Mouse (Mus musculus): Measurements from ENCODE around the gene Samd13.

The Samd13 gene

GRCm38 (mm10) chr3:146671121-146671520 is 14.3 kb downstream of the Samd13 start:
- DNase-seq (ENCODE audit: low spot score in 2 of 2) = peak; percentile 49 to 59

DNA sequence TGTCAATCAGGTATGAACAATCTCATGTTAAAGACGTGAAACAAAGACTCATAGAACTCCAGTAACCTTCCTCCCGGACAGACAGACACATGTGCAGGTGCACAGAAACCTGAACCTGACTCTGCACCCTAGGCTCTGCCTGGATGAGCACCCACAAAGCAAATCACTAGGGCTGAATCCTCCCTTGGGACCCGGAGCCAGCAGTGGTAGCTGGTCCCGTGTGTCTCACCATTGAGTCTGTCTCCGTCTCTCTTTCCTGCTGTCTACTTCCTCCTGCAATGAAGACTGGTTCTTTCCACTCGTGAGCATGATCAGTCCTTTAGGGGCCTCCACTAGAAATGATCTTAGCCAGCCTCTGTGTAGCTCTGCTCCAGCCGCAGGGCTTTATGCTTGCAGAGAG is 23.5 kb downstream of the Samd13 start:
- DNase-seq (ENCODE audit: low spot score in 2 of 2) = no peak

- no peak for DNase-seq (ENCODE audit: low spot score in 2 of 2)
These were observed 24.4 kb downstream of the Samd13 start for GRCm38 (mm10) chr3:146661001-146661400.

- DNase-seq (ENCODE audit: low spot score in 2 of 2) = peak in 1 of 2 experiments; percentile 11
These were observed 26.1 kb downstream of the Samd13 start for GRCm38 (mm10) chr3:146659321-146659720.

DNA sequence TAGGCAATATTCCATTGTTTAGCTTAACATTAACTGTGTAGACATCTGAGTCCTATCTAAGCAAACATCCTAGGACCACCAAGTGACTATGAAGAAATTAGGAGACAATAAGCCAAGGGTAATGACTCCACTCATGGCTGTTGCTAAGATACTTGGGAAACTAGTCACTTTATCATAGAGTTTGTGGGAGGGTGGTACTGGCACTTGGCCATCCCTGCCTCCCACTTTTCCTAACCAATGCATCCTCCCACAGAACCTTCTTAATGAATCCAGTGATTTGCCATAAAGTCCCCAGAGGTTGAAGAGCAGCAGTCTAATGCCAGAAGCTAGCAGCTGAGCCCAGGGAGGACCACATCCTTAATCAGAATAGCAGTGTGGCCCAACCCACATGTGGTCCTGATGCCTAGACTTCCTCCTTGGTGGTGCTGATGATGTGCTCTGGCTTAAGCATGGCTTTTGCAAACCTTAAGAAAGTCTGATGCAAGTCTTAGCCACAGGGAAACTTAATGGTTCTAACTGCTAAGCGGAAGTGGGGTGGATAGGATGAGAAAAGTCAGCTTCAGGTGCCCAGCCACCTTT is 27.2 kb downstream of the Samd13 start:
- no peak for DNase-seq (ENCODE audit: low spot score in 2 of 2)

DNA sequence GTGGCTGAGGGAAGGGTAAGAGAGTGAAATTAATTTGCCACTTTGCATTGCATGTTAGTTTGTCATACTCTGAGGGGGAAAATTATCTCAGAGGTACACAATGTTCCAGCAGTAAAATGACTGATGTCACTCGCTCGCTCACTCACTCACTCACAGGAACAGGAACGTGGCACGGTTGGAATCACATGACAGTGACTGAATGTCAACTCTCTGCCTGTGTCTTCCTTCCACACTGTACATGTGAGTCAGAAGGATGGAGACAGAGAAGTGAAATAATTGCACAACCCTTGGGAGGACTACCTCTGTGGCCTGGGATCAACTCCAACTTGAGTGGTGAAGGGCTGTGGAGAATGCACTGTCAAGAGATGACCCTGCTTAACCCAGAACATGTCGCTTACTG is 28.0 kb downstream of the Samd13 start:
- DNase-seq (ENCODE audit: low spot score in 2 of 2) = no peak

DNA sequence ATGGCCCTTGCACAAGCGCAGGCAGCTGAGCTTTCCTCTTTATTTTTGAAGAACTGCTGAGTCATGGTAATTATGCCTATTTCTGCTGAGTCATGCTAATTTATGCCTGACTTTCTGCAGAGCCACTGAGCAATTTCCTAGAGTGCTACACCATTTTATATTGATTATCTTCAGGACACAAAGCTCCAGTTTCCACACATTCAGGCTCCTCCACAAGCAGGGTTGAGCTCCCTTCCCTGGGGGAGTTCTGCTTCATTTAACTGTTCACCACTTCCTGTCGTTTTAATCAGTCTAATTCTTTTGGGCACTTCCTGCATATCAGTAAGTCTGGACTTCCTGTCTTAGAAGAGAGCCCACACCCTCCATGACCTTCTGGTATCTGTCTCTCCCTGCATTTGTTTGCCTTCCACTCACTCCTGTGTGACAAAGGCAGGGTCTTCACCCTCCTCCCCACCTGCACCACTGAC is 30.2 kb downstream of the Samd13 start:
- no peak for DNase-seq (ENCODE audit: low spot score in 2 of 2)

DNA sequence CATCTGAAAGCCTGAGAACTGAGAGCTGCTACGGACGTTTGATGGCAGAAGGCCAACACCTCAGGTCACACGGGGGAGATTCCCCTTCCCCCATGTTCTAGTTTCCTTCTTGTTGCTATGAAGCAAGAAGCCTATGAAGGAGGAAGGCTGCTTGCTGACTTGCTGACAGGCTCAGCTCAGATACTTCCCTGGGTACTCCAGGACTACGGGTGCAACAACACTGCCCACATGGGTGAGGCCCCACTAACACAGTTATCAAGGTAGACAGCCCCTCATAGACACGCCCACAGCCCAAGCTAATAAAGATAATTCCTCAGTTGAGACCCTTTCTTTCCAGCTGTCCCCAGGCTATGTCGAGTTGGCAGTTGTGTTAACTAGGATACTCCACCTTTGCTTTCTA is 31.7 kb downstream of the Samd13 start:
- no peak for DNase-seq (ENCODE audit: low spot score in 2 of 2)

- DNase-seq (ENCODE audit: low spot score in 2 of 2) = no peak
These were observed 33.0 kb downstream of the Samd13 start for GRCm38 (mm10) chr3:146652431-146652830.

DNA sequence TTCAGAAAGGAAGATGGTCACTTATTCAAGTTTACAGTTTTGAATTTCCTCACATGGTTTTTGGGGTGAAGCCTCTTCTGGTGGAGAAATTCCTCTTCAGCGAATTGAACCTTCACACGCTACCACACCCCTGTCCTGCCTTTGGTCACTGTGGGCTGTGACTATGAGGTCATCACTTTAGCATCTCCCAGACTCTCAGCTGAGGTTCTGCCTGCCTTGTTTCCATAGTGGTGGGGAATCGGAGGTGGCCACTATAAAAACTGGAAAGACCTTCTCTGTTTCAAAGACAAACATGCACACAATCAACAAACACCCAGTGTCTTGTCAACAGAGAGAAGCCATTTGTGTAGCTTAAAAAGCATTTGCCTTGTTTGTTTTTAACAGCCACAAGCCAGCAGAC is 34.2 kb downstream of the Samd13 start, which contains the start of gene 4930503B20Rik:
4930503B20Rik (minus strand) TSS at position 101 of the 400 bp plus-strand sequence.
- no peak for DNase-seq (ENCODE audit: low spot score in 2 of 2)

DNA sequence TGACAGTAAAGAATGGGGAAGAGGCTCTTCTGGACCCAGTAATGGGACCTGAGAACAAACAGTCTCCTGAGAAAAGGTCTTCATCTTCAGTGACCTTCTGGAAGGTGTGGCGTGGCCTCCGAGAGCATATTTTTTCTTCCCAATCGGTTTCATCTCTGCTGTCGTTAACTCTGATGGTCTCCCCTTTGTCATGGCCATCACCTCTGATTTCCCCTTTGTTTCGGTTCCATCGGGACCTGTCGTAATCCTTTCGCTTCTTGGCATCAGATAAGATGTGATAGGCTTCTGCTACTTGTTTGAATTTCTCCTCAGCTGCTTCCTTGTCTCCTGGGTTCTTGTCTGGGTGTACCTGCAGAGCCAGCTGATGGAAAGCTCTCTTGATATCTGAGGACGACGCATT is 34.7 kb downstream of the Samd13 start:
- no peak for DNase-seq (ENCODE audit: low spot score in 2 of 2)

GRCm38 (mm10) chr3:146649311-146649894 is 36.0 kb downstream of the Samd13 start:
- no peak for DNase-seq (ENCODE audit: low spot score in 2 of 2)

DNA sequence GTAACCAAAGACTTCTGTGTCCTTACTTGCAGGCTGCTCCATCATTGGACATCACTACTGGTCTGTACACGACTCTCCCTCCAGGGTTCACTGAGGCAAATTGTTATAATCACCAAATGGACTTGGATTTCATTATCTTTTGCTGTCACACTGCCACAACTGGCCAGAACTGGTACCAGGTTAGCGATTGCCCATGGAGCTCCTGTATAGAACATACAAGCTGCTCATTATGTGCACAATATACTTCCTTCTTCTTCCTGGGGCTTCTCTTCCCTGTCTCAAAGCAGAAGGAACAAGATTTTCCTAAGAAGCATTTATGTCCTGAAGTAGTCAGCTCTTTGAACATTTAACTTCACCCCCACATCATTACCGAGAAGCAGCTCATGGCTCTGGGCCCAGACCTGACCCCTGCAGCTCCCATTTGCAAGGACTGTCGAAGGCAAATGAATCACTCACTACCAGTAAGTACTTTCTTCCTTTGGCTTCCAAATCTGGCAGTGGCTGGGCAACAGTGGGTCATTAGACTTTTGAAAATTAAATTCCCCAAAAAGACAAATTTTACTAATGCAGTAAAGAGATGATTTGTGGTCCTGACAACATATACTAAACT is 43.5 kb downstream of the Samd13 start:
- DNase-seq (ENCODE audit: low spot score in 2 of 2) = no peak

DNA sequence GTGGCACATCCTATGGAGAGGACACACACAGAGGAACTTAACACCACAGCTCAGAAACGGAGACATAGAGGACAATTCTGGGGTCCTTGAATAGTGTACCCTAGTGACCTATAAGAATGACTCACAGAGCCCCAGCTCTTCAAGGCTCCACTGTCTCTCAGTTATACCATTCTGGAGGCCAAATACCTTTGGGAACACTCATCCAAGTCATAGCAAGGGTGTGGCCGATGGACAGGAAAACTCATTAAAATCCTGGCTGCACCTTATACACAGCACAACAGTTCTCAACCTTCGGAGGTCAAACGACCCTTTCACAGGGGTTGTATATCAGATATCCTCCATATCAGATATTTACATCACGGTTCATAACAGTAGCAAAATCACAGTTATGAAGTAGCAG is 52.9 kb downstream of the Samd13 start:
- DNase-seq (ENCODE audit: low spot score in 2 of 2) = no peak

DNA sequence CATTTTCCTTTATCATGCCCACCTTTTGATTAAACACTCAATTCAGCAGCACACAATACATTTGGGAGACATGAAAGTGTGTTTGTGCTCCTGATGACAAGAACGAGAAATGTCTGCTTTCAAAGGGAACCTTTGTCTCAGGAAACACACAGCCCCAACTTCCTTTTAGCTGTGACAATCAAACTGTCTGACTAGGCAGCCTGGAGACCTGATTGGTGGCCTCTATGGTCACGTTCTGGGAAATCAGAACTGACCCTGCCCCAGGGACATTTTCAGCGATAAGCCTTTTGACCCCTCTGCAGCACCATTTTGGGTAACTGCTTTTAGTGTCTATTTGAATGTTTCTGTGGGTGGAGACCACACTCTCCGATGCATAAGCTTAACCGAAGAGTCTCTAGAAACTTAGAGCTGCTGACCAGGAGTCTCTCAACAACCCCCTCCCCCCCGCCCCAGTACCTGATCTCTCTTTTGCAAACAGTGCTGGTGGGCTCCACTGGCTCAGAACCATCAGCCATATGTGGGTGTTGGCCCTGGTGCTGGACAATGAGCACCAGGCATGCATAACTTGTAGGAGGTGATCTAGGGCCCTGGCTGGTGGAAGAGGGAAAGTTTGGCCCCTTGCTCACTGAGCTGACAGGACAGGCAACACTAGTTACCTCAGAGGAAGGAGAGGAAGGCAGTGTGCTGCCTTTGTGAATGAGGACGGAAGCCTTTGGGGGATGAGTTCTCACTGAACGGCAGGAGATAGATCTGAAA is 57.0 kb downstream of the Samd13 start:
- DNase-seq (ENCODE audit: low spot score in 2 of 2) = no peak

DNA sequence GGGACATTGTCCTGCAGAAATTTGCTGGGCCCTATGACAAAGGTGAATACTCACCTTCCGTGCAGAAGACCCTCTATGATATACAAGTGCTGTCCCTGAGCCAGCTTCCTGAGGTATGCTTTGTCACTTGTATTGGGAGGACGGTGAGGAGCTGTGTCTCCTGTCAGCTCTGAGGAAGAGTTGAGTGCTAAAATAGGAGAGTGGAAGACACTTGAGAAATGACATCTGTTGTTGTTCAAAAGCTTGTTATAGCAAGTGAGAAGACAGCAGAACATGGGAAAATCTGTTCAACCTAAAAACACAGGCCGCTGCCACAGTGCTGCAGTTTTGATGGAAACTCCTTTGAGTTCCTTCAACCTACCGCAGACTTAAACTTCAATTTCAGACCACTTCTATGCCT is 59.6 kb downstream of the Samd13 start:
- DNase-seq (ENCODE audit: low spot score in 2 of 2) = no peak

GRCm38 (mm10) chr3:146621966-146622365 is 63.4 kb downstream of the Samd13 start:
- DNase-seq (ENCODE audit: low spot score in 2 of 2) = no peak

GRCm38 (mm10) chr3:146620555-146621249 is 64.7 kb downstream of the Samd13 start:
- DNase-seq (ENCODE audit: low spot score in 2 of 2) = peak in 1 of 2 experiments; percentile 31

DNA sequence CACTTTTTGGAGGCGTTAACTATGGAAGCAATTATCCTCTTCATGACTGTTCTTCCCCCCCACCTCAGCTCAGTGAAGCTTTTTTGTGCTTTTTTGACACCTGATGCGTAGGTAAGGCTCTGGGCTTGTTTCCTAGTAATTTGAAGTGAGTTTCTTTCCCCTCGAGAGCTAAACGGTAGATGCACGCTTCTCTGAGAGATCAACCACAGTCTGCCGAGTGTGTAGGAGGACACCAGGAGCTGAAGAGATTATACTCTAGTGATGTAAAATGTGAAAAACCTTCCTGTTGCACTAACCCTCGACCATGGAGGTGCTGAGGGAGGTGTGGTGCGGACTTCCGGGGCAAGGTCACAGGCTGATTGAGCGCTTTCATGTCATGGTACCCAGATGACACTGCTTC is 65.3 kb downstream of the Samd13 start:
- no peak for DNase-seq (ENCODE audit: low spot score in 2 of 2)

GRCm38 (mm10) chr3:146618357-146618756 is 67.0 kb downstream of the Samd13 start:
- DNase-seq (ENCODE audit: low spot score in 2 of 2) = no peak

DNA sequence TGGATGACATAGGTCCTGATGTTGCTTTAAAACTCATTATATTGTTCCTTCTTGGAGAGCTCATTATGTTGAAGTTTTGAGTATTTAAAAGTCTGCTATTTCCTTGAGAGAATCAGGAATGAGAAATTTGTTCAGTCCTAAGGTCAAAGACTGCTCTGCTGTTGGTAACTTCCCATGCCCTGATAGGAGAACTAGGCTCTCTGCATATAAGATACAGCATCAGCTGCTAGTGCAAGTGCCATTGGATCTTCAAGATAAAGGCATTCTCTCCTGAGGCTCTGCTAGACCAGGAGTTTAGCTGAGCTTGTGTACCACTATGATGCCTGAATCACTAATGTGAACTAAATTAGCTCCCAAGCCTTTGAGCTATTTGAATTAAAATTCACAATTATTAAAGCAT is 67.4 kb downstream of the Samd13 start:
- no peak for DNase-seq (ENCODE audit: low spot score in 2 of 2)
